Mouse (Mus musculus) testis, postnatal 14 days (tissue): ENCODE data around the gene Aspscr1.
"Not testable (repeated sequence)": the region's sequence is repeated elsewhere in the genome, so short reads cannot be mapped to it uniquely, and the experiment has no call there.

Experiments
- DNase-seq: peaks from one replicate; pipeline ENCODE4 v3.0.0; 2021; ENCODE audit warnings: low spot score

Gene Aspscr1

GRCm38 (mm10) chr11:120713580-120714518, 41.1 kb downstream of the Aspscr1 start, which contains the start of the genes Cenpx and Lrrc45:
Cenpx (minus strand) TSS chr11:120713738.
Lrrc45 (plus strand) TSS chr11:120713925.
- DNase-seq = peak; percentile 98

- no peak for DNase-seq
Measured at GRCm38 (mm10) chr11:120714546-120714945, 41.8 kb downstream of the Aspscr1 start.

- DNase-seq = no peak
Measured at GRCm38 (mm10) chr11:120715131-120715530, 42.4 kb downstream of the Aspscr1 start.

DNA sequence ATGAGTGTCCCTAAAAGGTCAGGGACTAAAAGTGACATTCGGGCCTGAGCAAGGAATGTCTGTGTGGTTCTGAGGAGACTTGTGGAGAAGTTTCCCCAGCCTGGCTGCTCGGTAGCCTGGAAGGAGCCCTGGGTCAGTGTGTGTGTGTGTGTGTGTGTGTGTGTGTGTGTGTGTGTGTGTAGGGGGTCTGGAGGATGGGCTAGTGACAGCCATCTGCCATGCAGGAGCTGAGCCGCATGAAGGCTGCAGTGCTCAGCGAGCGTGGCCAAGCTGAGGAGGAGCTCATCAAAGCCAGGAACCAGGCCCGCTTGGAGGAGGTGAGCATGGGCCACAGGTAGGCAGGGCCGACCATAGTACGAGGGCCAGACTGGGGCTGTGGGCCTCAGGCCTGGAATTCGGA, 46.5 kb downstream of the Aspscr1 start:
- DNase-seq = no peak

DNA sequence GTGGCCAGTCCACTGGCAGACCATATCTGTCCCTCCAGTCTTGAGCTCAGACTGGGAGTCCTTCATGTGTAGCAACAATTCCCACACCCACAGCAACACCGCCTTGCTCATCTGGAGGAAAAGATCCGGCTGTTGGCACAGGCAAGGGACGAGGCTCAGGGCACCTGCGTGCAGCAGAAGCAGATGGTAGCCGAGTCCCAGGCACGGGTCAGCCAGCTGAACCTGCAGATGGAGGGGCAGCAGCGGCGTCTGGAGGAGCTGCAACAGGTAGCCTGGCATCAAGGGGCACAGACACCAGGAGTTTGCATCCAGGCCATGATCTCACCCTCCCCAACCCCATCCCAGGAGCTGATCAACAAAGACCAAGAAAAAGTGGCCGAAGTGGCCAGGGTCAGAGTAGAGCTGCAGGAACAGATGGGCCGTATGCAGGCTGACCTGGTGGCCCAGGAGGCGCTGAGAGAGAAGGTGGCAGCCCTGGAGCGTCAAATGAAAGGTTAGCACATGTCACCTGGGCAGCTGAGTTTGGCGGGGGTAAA, 47.1 kb downstream of the Aspscr1 start:
- DNase-seq = no peak

- DNase-seq = peak; percentile 87
Measured at GRCm38 (mm10) chr11:120720450-120720849, 47.7 kb downstream of the Aspscr1 start.

DNA sequence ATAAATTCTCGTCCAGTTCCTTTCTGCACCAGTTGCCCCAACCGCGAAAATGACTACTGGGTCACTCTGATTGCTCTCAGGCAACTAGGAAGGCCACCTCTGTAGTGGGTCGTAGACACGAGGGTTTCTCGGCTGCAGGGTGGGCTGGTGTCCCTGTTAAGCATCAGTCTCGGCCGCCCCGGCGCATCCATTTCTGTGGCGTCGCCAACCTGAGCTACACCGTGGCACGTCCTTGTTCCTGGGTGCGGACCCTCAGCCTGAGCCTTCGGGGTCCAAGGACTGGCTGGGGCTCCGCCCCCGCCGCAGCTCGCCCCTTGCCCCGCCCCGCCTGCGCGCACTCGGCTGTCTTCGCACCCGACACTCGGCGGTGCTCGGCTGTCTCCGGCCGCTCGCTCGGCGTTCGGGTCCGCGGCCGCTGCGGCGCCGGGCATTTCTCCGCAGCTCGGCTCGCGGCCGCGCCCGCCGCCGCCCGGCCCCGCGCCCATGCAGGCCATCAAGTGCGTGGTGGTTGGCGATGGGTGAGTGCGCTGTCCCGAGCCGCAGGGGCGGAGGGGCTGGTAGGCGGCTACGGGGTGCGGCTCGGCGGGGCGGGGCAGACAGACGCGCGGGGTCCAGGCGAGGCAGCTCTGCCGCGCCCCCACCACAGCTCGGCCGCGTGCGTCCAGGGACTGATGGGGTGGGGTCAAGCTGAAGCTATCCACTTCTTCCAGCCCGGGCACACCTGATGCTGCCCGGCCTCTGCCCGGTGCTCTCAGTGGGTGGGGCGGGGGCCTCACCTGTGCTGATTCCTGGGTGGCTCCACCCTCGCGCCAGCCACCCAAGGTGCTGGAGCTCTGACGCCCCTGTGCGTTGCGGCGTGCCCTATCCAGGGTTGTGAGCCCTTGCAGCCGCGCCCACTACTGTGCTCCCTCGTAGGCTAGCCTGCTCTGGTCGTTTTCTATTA, 48.6 kb downstream of the Aspscr1 start, which contains the start of gene Rac3:
Rac3 (plus strand) TSS at position 347 of the 943 bp plus-strand sequence.
- no peak for DNase-seq

DNA sequence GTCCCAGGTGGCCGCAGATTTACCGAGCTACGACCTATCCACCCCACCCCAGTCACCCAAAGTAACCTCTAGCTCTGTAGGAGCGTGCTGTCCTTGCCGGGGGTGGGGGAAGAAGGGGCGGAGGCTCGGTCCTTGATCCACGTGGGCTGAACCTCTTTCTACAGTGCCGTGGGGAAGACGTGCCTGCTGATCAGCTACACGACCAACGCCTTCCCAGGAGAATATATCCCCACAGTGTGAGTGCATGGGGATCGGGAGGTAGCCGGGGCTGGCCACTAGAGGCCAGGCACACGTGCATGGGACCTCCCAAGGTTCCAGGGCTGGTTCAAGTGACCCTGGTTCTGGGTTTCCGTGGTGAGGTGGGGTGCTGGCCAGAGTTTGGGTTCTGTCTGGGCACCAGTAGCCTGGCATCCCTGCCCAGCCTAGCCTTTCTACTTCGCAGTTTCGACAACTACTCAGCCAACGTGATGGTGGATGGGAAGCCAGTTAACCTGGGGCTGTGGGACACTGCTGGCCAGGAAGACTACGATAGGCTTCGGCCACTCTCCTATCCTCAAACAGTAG, 49.4 kb downstream of the Aspscr1 start:
- no peak for DNase-seq

DNA sequence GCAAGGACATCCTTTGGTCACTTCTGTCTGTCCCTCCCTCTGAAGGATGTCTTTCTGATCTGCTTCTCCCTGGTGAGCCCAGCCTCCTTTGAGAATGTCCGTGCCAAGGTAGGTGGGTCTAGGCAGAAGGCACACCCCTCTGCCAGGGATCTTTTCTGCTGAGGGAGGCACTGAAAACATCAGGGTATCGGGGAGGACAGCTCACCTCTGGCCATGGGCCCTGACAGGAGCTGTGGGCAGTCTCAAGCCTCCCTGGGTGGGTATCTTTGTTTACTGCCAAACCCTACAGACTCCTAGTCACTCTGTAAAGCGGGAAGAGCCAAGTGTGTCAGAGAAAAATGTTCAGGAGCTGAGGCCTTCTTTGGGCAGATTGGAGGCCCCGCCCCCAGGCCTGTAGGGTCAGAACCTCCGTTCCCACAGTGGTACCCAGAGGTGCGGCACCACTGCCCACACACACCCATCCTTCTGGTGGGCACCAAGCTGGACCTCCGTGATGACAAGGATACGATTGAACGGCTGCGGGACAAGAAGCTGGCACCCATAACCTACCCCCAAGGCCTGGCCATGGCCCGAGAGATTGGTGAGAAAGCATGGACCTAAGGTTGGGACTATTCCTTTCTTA, 50.1 kb downstream of the Aspscr1 start:
- no peak for DNase-seq

- DNase-seq = no peak
Measured at GRCm38 (mm10) chr11:120723509-120723908, 50.7 kb downstream of the Aspscr1 start.

DNA sequence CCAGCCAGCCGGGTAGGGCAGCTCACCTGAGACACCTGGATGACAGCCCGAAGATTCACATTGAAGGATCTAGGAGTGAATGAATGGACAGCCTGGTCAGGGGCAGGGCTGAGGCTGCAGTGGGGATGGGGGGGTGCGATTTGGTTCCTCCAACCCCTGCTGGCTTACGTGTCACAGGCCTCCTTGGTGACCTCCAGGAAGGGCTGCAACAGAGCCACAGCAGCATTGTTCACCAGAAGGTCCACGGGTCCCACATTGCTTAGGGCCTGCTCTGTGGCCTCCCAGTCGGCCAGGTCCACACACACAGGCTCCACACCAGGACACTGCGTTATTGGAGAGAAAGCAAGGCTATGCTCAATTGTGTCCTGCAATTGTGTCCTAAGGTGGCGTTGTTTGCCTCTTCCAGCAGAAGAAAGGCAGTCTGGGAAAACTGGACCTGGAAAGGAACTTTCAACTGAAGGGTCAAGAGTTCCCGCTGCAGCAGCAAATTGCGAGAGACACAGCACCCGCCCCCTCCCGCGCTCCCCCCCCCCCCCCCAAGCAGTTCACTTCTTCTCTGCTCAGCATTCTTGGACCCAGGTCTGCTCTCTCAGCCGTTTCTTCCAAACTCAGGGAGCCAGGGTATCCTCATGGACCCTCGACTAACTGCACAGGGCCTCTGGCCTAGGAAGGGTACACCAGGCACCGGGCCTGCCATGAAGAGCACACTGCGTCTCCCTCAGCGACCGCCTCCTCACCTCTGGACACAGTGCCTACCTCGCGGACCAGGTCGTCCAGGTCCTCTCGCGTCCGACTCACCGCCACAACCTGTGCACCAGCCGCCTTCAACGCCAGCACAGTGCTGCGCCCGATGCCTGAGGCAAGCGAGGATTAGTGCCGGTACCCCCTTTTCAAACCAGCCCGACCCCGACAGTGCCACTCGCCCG, 53.7 kb downstream of the Aspscr1 start:
- DNase-seq = no peak

DNA sequence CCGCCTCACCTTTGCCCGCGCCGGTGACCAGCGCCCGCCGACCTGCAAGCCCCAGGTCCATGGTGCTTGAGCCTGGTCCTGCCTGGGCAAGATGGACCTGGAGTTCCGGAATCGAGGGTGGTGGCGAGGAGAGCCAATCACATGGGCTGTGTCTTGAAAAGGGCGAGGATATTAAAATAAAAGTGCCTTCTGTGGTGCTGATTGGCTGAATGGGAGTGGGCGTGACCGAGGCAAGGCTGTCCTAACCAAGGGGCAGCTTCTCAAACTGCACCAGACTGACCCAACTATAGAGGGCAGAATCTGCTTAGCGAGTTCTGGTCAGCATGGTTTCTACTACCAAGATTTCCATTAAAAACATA, 54.4 kb downstream of the Aspscr1 start, which contains the start of gene Dcxr:
Dcxr (minus strand) TSS at position 113 of the 359 bp plus-strand sequence.
- DNase-seq = peak; percentile 85

DNA sequence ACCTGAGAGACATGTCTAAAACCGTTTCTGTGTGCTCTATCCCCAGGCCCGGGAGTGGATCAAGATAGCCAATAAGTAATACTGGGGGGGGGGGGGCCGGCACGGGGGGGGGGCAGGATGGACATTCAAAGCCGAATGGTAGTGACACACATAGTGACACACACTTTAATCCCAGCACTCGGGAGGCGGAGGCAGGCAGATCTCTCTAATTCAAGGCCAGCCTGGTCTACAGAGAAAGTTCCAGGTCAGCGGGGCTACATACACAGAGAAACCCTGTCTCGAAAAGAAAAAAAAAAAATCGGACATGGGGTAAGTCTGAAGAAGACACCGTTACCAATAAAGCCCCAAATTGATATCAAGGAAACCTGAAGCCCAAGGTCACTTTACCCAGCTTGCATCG, 54.8 kb downstream of the Aspscr1 start:
- DNase-seq = no peak

DNA sequence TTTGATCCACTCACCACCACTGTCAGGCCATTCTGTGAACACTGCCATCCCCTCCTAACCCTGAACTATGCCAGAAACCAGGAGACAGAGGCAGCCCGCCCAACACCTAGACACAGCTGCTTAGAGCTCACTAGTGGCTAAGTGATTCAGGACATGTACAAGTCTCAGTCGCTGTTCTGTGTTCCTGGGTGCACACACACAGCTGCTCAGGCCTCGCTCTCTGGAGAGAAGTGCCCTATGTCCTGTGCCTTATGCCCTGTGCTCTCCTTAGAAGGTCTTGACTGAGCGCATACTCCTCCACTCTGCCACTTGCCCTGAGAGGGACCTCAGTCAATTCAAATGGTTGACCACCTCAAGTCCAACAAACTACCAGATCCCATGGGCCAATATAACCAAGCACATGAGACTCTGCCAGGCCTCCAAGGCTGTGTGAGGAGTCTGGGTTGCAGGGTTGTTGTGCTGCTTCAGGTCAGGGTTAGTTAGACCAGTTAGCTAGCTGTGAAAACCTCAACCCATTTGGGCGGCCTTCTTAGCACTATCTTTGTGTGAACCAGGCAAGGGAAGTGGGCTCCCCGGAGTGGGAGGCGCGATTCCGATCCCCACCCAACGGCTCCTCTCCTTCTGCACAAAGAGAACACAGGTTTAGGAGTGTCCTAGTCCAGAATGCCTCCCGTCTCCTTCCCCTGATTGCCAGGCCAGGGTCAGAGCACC, 55.9 kb downstream of the Aspscr1 start:
- DNase-seq = no peak

DNA sequence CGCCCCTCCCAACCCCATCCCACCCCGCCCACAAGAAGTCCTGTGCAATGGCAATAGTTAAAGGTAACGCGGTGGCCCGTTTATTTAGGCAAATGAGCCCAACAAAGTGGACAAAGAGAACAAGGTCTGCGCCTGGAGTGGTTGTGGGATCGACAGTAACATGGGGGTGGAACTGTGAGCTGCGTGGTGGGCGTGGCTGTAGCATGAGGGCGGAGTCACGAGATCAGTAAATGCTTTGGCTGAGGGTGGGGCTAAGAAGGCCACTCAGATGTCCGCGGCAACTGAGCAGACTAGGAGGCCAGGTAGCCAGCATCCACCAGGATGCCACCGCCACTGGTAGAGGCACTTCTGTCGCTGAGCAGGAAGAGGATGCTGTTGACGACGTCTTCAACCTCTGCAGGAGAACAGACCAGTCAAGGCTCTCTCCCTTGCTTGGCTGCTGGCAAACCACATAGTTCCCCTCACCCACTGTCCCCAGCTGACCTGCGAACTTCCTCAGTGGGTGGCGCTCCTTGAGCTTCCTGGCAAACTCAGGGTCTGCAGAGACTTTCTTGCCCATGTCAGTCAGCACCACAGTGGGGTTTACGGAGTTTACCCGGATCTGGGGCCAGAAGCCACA, 56.8 kb downstream of the Aspscr1 start:
- DNase-seq = not testable (repeated sequence)

- no peak for DNase-seq
Measured at GRCm38 (mm10) chr11:120730331-120730870, 57.6 kb downstream of the Aspscr1 start.

DNA sequence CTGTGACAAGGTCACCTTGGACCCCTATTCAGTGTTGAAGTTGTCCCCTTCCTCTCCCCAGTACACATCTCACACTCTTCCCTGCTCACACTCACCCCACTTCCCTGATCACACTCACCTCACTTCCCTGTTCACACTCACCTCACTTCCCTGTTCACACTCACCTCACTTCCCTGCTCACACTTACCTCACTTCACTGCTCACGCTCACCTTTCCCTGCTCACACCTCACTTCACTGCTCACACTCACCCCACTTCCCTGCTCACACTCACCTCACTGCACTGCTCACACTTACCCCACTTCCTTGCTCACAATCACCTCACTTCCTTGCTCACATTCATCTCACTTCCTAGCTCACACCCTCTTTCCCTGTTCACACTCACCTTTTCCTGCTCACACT, 58.6 kb downstream of the Aspscr1 start:
- DNase-seq = no peak

- no peak for DNase-seq
Measured at GRCm38 (mm10) chr11:120731858-120732680, 59.3 kb downstream of the Aspscr1 start, which contains the start of gene Cbr2. Cbr2 (minus strand) TSS chr11:120732114.
